Comparison of ENCODE assay signal across 8 mouse cellular contexts in the genomic region with DNA sequence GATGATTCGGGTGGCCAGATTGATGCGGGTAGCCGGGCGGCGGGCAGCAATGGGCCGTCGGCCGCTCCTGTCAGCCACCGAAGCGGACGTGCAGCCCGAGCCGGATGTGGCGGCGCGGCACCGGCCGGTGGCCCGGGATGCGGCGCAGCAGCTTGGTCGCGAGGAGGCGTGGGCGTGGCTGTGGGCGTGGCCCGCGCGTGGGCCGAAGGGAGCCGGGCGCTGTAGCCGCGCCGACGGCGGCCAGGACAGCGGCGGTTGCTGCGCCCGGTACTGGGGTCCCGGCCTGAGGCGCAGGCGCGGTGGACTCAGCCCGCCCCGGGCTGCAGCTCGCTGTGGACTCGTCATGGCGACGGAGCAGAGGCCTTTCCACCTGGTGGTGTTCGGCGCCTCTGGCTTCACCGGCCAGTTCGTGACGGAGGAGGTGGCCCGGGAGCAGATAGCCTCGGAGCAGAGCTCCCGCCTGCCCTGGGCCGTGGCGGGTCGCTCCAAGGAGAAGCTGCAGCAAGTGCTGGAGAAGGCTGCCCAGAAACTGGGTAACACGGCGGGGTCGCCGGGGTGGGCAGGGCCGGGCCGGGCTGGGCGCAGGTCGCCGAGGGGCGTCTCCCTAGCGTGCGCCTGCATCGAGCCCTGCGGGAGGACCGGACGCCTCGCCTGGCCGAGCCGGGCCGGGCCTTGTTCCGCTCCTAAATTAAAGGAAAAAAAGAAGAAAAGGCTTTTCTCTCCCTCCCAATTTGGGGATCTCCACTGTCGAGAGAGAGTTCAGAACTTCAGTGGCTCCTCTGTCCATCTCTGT. TPM values are rescaled to one million over a fixed set of nuclear protein-coding genes. Genes with fewer than 3 reads are reported as not detected.
A peak's percentile ranks its signal among the peaks of the same experiment; 100 is the strongest.
DNase-seq lines count a peak whose midpoint lies in the region; ATAC-seq and TF ChIP-seq lines count a peak whose summit lies in the region.

Gene Sccpdh, plus strand, starts transcription at position 198 of the 793 bp plus-strand sequence.

- H3K4me1 ChIP-seq in bone marrow, adult 2 months (ENCODE audit: control insufficient read depth, insufficient read depth, low read length): no peaks in the 10 kb centered on the region; the same call in 1 of the 2 replicates
- peaks cover 14% of the 10 kb centered on the region for H3K4me1 ChIP-seq in embryonic facial prominence, embryonic 15.5 days
- peaks cover 13% of the 10 kb centered on the region for H3K4me1 ChIP-seq in limb, embryonic 13.5 days
- peaks cover 19% of the 10 kb centered on the region for H3K4me1 ChIP-seq in midbrain, embryonic 15.5 days

- no peaks in the 10 kb centered on the region for H3K27me3 ChIP-seq in embryonic facial prominence, embryonic 15.5 days
- H3K27me3 ChIP-seq in limb, embryonic 13.5 days: no peaks in the 10 kb centered on the region
- no peaks in the 10 kb centered on the region for H3K27me3 ChIP-seq in midbrain, embryonic 15.5 days (replicated peaks)

- under 1% methylated on average over 81 of the region's 84 CpGs for WGBS in bone marrow, adult 2 months
- WGBS in embryonic facial prominence, embryonic 15.5 days: under 1% methylated on average over 84 of the region's 84 CpGs
- under 1% methylated on average over 80 of the region's 84 CpGs for WGBS in limb, embryonic 13.5 days
- WGBS in midbrain, embryonic 15.5 days: under 1% methylated on average over 84 of the region's 84 CpGs

- 0 out of 2 replicates have a peak, but pooled peaks cover 4% of the 10 kb centered on the region for H3K36me3 ChIP-seq in embryonic facial prominence, embryonic 15.5 days
- peaks cover 22% of the 10 kb centered on the region for H3K36me3 ChIP-seq in limb, embryonic 13.5 days
- H3K36me3 ChIP-seq in midbrain, embryonic 15.5 days (replicated peaks): no peaks in the 10 kb centered on the region

- H3K27ac ChIP-seq in bone marrow, adult 2 months (ENCODE audit: control insufficient read depth, insufficient read depth, low read depth, low read length, poor library complexity): peak within 1 kb of the TSS; percentile 21; the same call in 1 of the 2 replicates
- peak within 1 kb of the TSS; percentile 84 for H3K27ac ChIP-seq in embryonic facial prominence, embryonic 15.5 days (replicated peaks)
- peak within 1 kb of the TSS; percentile 81 for H3K27ac ChIP-seq in limb, embryonic 13.5 days
- peak within 1 kb of the TSS; percentile 90 for H3K27ac ChIP-seq in midbrain, embryonic 15.5 days

- no peak for TF ChIP-seq CTCF in bone marrow, adult 2 months (IDR thresholded peaks at IDR 0.05; ENCODE audit: control insufficient read depth, insufficient read depth, low read length)

- TF ChIP-seq POLR2A in bone marrow, adult 2 months (IDR thresholded peaks at IDR 0.05; ENCODE audit: borderline replicate concordance, control insufficient read depth, low read depth, low read length): no peak; the same call in 1 of the 2 replicates

- ATAC-seq in embryonic facial prominence, embryonic 15.5 days (ENCODE audit: insufficient number of reproducible peaks, low FRiP score, low TSS enrichment, low read depth): peak; percentile 96
- ATAC-seq in limb, embryonic 13.5 days (ENCODE audit: low FRiP score, low read depth): peak; percentile 98
- ATAC-seq in midbrain, embryonic 15.5 days (replicated peaks): peak; percentile 97

- H3K9me3 ChIP-seq in embryonic facial prominence, embryonic 15.5 days (replicated peaks): no peaks in the 10 kb centered on the region
- no peaks in the 10 kb centered on the region for H3K9me3 ChIP-seq in limb, embryonic 13.5 days
- no peaks in the 10 kb centered on the region for H3K9me3 ChIP-seq in midbrain, embryonic 15.5 days

- peak within 1 kb of the TSS; percentile 82 for H3K4me3 ChIP-seq in bone marrow, adult 2 months (replicated peaks; ENCODE audit: control insufficient read depth, low read depth, low read length)
- peak within 1 kb of the TSS; percentile 78 for H3K4me3 ChIP-seq in embryonic facial prominence, embryonic 15.5 days (replicated peaks)
- H3K4me3 ChIP-seq in limb, embryonic 13.5 days: peak within 1 kb of the TSS; percentile 85
- peak within 1 kb of the TSS; percentile 70 for H3K4me3 ChIP-seq in midbrain, embryonic 15.5 days

- peak within 1 kb of the TSS; percentile 81 for H3K4me2 ChIP-seq in embryonic facial prominence, embryonic 15.5 days (replicated peaks)
- peak within 1 kb of the TSS; percentile 78 for H3K4me2 ChIP-seq in limb, embryonic 13.5 days (replicated peaks)
- H3K4me2 ChIP-seq in midbrain, embryonic 15.5 days: peak within 1 kb of the TSS; percentile 67

- peak within 1 kb of the TSS; percentile 74 for H3K9ac ChIP-seq in embryonic facial prominence, embryonic 15.5 days
- H3K9ac ChIP-seq in limb, embryonic 13.5 days: peak within 1 kb of the TSS; percentile 90
- peak within 1 kb of the TSS; percentile 83 for H3K9ac ChIP-seq in midbrain, embryonic 15.5 days

- DNase-seq in A20 (ENCODE audit: low read depth, low spot score): peak; percentile 87
- DNase-seq in heart, adult 9 months (ENCODE audit: low spot score in 2 of 2): peak; percentile 86 to 87
- peak; percentile 83 for DNase-seq in kidney, adult 9 months
- DNase-seq in spleen, adult 18-20 months: peak; percentile 78 to 89

RNA-seq across cellular contexts. Expression of gene Sccpdh, which starts in this region (rescaled TPM):
- 2.3 and 4.5 TPM in 2 replicates for polyA plus RNA-seq in bone marrow, adult 2 months (2011; ENCODE audit: insufficient read depth, insufficient read length, low replicate concordance, missing spikeins)
- 70.1 and 71.9 TPM in 2 replicates for polyA plus RNA-seq in embryonic facial prominence, embryonic 15.5 days (2015; fragmentation: Nextera tagmentation; extraction: Ambion mirVana)
- polyA plus RNA-seq in limb, embryonic 13.5 days (2015; fragmentation: Nextera tagmentation; extraction: Ambion mirVana): 86.9 and 88.0 TPM in 2 replicates
- polyA plus RNA-seq in midbrain, embryonic 15.5 days (2015; fragmentation: Nextera tagmentation; extraction: Ambion mirVana): 147 and 154 TPM in 2 replicates

Comparison
In these comparisons a context has a peak if more than half of its experiments do, and no peak if none do; other contexts are left out.
1. Peak in every context shown above with its lines: DNase-seq, ATAC-seq, H3K4me3 ChIP-seq and H3K27ac ChIP-seq.
2. RNA of gene Sccpdh (polyA plus RNA-seq): 147 to 154 TPM in midbrain, embryonic 15.5 days, 86.9 to 88.0 TPM in limb, embryonic 13.5 days and 70.1 to 71.9 TPM in embryonic facial prominence, embryonic 15.5 days; 2.3 to 4.5 TPM in bone marrow, adult 2 months; every median in the first group is over 10 times any median in the second.
3. H3K27ac ChIP-seq: peak in every context shown above with its lines; median percentile 90 in midbrain, embryonic 15.5 days; 84 in embryonic facial prominence, embryonic 15.5 days; 81 in limb, embryonic 13.5 days; 21 in bone marrow, adult 2 months.